Mouse (Mus musculus) forebrain, embryonic 11.5 days (tissue): ENCODE results near the gene Limch1. TPM values are rescaled to one million over a fixed set of nuclear protein-coding genes. Genes with fewer than 3 reads are reported as not detected.
A peak's percentile ranks its signal among the peaks of the same experiment; 100 is the strongest.

Experiments
- ATAC-seq: fragments of 200-750 bp; cut with Nextera tagmentation; replicated peaks from 2 replicates; pipeline ENCODE4 v1.8.0; 2017; ENCODE audit warnings: moderate TSS enrichment; ENCODE audit not compliant: low FRiP score
- DNase-seq: peaks from one replicate; pipeline ENCODE4 v3.0.0-alpha.2; 2017; ENCODE audit warnings: low spot score
- H3K27ac ChIP-seq: fragments of 300-500 bp; sonication (generic); 2 replicates; pipeline ENCODE4 v1.5.1; 2014; ENCODE audit warnings: low read depth, low read length
- H3K27me3 ChIP-seq: fragments of 300-500 bp; sonication (generic); 2 replicates; pipeline ENCODE4 v1.6.1; 2014; ENCODE audit warnings: mild to moderate bottlenecking, low read length, mixed read lengths; ENCODE audit not compliant: control insufficient read depth, insufficient read depth
- H3K36me3 ChIP-seq: fragments of 300-500 bp; sonication (generic); 2 replicates; pipeline ENCODE4 v1.6.1; 2014; ENCODE audit warnings: mild to moderate bottlenecking, low read length, moderate library complexity, mixed read lengths; ENCODE audit not compliant: control insufficient read depth, insufficient read depth
- H3K4me1 ChIP-seq: fragments of 300-500 bp; sonication (generic); replicated peaks from 2 replicates; pipeline ENCODE4 v1.6.1; 2014; ENCODE audit warnings: low read length, mixed read lengths; ENCODE audit not compliant: control insufficient read depth, insufficient read depth
- H3K4me2 ChIP-seq: fragments of 300-500 bp; sonication (generic); 2 replicates; pipeline ENCODE4 v1.6.1; 2014; ENCODE audit warnings: low read depth, mild to moderate bottlenecking, low read length, moderate library complexity, mixed read lengths; ENCODE audit not compliant: severe bottlenecking
- H3K4me3 ChIP-seq: fragments of 300-500 bp; sonication (generic); 2 replicates; pipeline ENCODE4 v1.5.1; 2014; ENCODE audit warnings: low read depth, low read length
- H3K9ac ChIP-seq: fragments of 300-500 bp; sonication (generic); 2 replicates; pipeline ENCODE4 v1.6.1; 2014; ENCODE audit warnings: low read length
- H3K9me3 ChIP-seq: fragments of 300-500 bp; sonication (generic); 2 replicates; pipeline ENCODE4 v1.6.1; 2016; ENCODE audit warnings: low read length, mixed read lengths; ENCODE audit not compliant: control insufficient read depth
- WGBS: fragments of 180-500 bp; shearing (Covaris S2); extraction: QIAGEN DNeasy Blood & Tissue Kit; methylation state at CpG from one replicate; pipeline ENCODE4 v1.1.7; 2014; 5-methylcytosine and 5-hydroxymethylcytosine counted together
- polyA plus RNA-seq: library from polyadenylated mRNA; unstranded; fragments of >200 nt; fragmentation: Nextera tagmentation; extraction: Ambion mirVana; gene quantifications from 2 replicates; pipeline ENCODE4 v1.2.1, GENCODE M21; 2014

Limch1 gene
- polyA plus RNA-seq, 1 experiment from 2014 or later, result 41.7 TPM

- no peaks in the 10 kb centered on the region for H3K36me3 ChIP-seq
- H3K27ac ChIP-seq, result 0 out of 2 replicates have a peak overlapping the region, but pooled peaks have one; percentile 20
- no peak overlapping the region for H3K4me3 ChIP-seq
- no peaks in the 10 kb centered on the region for H3K9me3 ChIP-seq
- no peak overlapping the region for H3K9ac ChIP-seq
- no peak overlapping the region for H3K4me2 ChIP-seq
- peaks cover 2% of the 10 kb centered on the region; the same call in 1 of the 2 replicates for H3K4me1 ChIP-seq
- no peaks in the 10 kb centered on the region for H3K27me3 ChIP-seq
- 39% methylated on average over 11 of the region's 11 CpGs for WGBS
- ATAC-seq, result peak; percentile 88
- DNase-seq, result peak; percentile 64
Measured at GRCm38 (mm10) chr5:66730621-66731301, 14.9 kb upstream of the Limch1 start.

GRCm38 (mm10) chr5:66731302-66731697, 14.3 kb upstream of the Limch1 start:
- H3K4me2 ChIP-seq, result no peak overlapping the region
- WGBS, result 73% methylated on average over 1 of the region's 1 CpGs
- DNase-seq (no peak), ATAC-seq (no peak)
- H3K27me3 ChIP-seq, result no peaks in the 10 kb centered on the region
- no peaks in the 10 kb centered on the region for H3K36me3 ChIP-seq
- 0 out of 2 replicates have a peak overlapping the region, but pooled peaks have one; percentile 20 for H3K27ac ChIP-seq
- no peak overlapping the region for H3K4me3 ChIP-seq
- no peak overlapping the region for H3K9ac ChIP-seq
- H3K9me3 ChIP-seq, result no peaks in the 10 kb centered on the region
- H3K4me1 ChIP-seq, result peaks cover 2% of the 10 kb centered on the region; the same call in 1 of the 2 replicates

GRCm38 (mm10) chr5:66733556-66733955, 12.1 kb upstream of the Limch1 start:
- ATAC-seq (no peak), DNase-seq (no peak)
- H3K27me3 ChIP-seq, result no peaks in the 10 kb centered on the region
- no peak overlapping the region for H3K4me2 ChIP-seq
- no peaks in the 10 kb centered on the region for H3K36me3 ChIP-seq
- 94% methylated on average over 1 of the region's 1 CpGs for WGBS
- no peak overlapping the region for H3K4me3 ChIP-seq
- H3K27ac ChIP-seq, result no peak overlapping the region
- no peaks in the 10 kb centered on the region for H3K9me3 ChIP-seq
- H3K4me1 ChIP-seq, result peaks cover 2% of the 10 kb centered on the region; the same call in 1 of the 2 replicates
- H3K9ac ChIP-seq, result no peak overlapping the region

GRCm38 (mm10) chr5:66739376-66739775, 6.3 kb upstream of the Limch1 start:
- no peak overlapping the region for H3K9ac ChIP-seq
- no peak for DNase-seq
- no peak for ATAC-seq
- H3K27ac ChIP-seq, result no peak overlapping the region
- H3K4me2 ChIP-seq, result no peak overlapping the region
- H3K27me3 ChIP-seq, result no peaks in the 10 kb centered on the region
- 96% methylated on average over 3 of the region's 3 CpGs for WGBS
- H3K9me3 ChIP-seq, result no peaks in the 10 kb centered on the region
- H3K4me3 ChIP-seq, result no peak overlapping the region
- no peaks in the 10 kb centered on the region for H3K4me1 ChIP-seq
- H3K36me3 ChIP-seq, result no peaks in the 10 kb centered on the region

- DNase-seq (peak; percentile 82), ATAC-seq (peak; percentile 62)
- under 1% methylated on average over 42 of the region's 42 CpGs for WGBS
- no peak overlapping the region for H3K27ac ChIP-seq
- H3K4me1 ChIP-seq, result peaks cover 18% of the 10 kb centered on the region; the same call in 1 of the 2 replicates
- no peaks in the 10 kb centered on the region for H3K9me3 ChIP-seq
- no peaks in the 10 kb centered on the region for H3K36me3 ChIP-seq
- peak overlapping the region; percentile 54 for H3K4me3 ChIP-seq
- H3K4me2 ChIP-seq, result peak overlapping the region; percentile 85
- peaks cover 9% of the 10 kb centered on the region; the same call in 1 of the 2 replicates for H3K27me3 ChIP-seq
- H3K9ac ChIP-seq, result peak overlapping the region; percentile 65
Measured at GRCm38 (mm10) chr5:66745996-66746681, 512 bp downstream of the Limch1 start.

- H3K27me3 ChIP-seq, result peaks cover 9% of the 10 kb centered on the region; the same call in 1 of the 2 replicates
- no peaks in the 10 kb centered on the region for H3K36me3 ChIP-seq
- no peak for ATAC-seq
- WGBS, result 3% methylated on average over 11 of the region's 11 CpGs
- peak overlapping the region; percentile 54 for H3K4me3 ChIP-seq
- H3K4me2 ChIP-seq, result peak overlapping the region; percentile 85
- H3K4me1 ChIP-seq, result peaks cover 18% of the 10 kb centered on the region; the same call in 1 of the 2 replicates
- DNase-seq, result no peak
- no peaks in the 10 kb centered on the region for H3K9me3 ChIP-seq
- H3K27ac ChIP-seq, result no peak overlapping the region
- H3K9ac ChIP-seq, result peak overlapping the region; percentile 65; the same call in 1 of the 2 replicates
Measured at GRCm38 (mm10) chr5:66746761-66747160, 1.1 kb downstream of the Limch1 start.

GRCm38 (mm10) chr5:66747761-66748430, 2.3 kb downstream of the Limch1 start:
- H3K4me1 ChIP-seq, result peaks cover 18% of the 10 kb centered on the region; the same call in 1 of the 2 replicates
- H3K27me3 ChIP-seq, result peaks cover 9% of the 10 kb centered on the region; the same call in 1 of the 2 replicates
- WGBS, result 6% methylated on average over 10 of the region's 10 CpGs
- no peak overlapping the region for H3K27ac ChIP-seq
- no peaks in the 10 kb centered on the region for H3K9me3 ChIP-seq
- no peak overlapping the region; the same call in 1 of the 2 replicates for H3K9ac ChIP-seq
- H3K4me3 ChIP-seq, result no peak overlapping the region
- DNase-seq, result peak; percentile 52
- H3K36me3 ChIP-seq, result no peaks in the 10 kb centered on the region
- no peak for ATAC-seq
- H3K4me2 ChIP-seq, result 0 out of 2 replicates have a peak overlapping the region, but pooled peaks have one; percentile 15

- peaks cover 9% of the 10 kb centered on the region; the same call in 1 of the 2 replicates for H3K27me3 ChIP-seq
- 37% methylated on average over 5 of the region's 5 CpGs for WGBS
- no peak overlapping the region for H3K4me3 ChIP-seq
- no peaks in the 10 kb centered on the region for H3K36me3 ChIP-seq
- DNase-seq (no peak), ATAC-seq (no peak)
- peaks cover 18% of the 10 kb centered on the region; the same call in 1 of the 2 replicates for H3K4me1 ChIP-seq
- H3K27ac ChIP-seq, result no peak overlapping the region
- H3K4me2 ChIP-seq, result no peak overlapping the region
- H3K9ac ChIP-seq, result no peak overlapping the region
- no peaks in the 10 kb centered on the region for H3K9me3 ChIP-seq
Measured at GRCm38 (mm10) chr5:66748448-66749115, 3.0 kb downstream of the Limch1 start.
